Mouse (Mus musculus) central nervous system, embryonic 18 days (tissue): Measurements from ENCODE around the gene Zbtb21. TPM values are rescaled to one million over a fixed set of nuclear protein-coding genes. Genes with fewer than 3 reads are reported as not detected.

Experiments
- polyA plus RNA-seq: library from polyadenylated mRNA; depleted of rRNA; stranded (reverse); fragments of >200 nt; gene quantifications from 2 replicates; pipeline ENCODE4 v1.2.3, GENCODE M21; 2012; rRNA removed

The Zbtb21 gene
- polyA plus RNA-seq, result 12.9 and 13.0 TPM in 2 replicates

GRCm38 (mm10) chr16:97962151-97962948 lies at the start of gene Zbtb21, which contains the start of gene C2cd2:
Gene Zbtb21 (minus strand): TSS chr16:97962622.
Gene C2cd2 (minus strand): TSS chr16:97962598.

DNA sequence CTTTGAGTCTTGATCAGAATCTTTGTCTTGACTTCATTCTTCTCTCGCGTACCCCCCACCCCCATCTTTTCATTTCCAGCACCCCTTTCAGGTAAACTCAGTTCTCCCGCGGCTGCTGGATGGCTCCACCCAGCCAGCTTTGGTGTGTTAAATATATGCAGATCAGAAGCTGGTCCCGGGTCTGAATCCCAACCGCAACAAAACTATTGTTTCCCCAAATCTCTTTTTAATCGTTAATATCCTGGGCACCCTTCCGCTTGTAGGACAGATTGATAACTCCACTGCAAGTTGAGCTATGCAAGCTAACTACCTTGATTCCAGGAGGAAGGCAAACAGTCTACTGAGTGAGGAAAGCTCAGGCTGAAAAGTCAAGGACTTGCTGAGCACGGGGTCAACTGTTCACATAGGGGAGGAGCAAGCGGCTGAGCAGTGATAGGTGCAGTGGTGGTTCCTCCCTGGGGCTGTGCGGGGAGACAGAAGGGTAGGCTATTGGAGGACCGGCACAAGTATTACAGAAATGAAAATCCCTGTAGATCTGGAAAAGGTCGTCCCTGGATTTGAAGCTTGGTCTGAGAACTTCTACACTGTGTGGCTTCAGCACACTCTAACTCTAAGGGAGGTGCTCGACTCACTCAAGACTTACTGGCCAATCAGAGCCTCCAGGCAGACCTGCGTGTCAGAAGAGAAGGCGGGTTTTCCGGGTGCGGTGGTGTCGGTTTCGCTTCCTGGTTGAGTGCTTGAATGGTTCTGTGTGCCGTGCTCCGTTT lies 34.4 kb upstream of the Zbtb21 start, which contains the start of gene B230307C23Rik:
TSS of gene B230307C23Rik (plus strand) at position 700 of the 767 bp plus-strand sequence.

Other genes with a start within 250 kb of the Zbtb21 start
- 0.71 and 0.88 TPM in 2 replicates for gene Ripk4, start 198.8 kb downstream of the Zbtb21 start, polyA plus RNA-seq
- 18.9 and 20.2 TPM in 2 replicates for gene Prdm15, start 110.8 kb downstream of the Zbtb21 start, polyA plus RNA-seq
- gene C2cd2, start within 50 bp of the Zbtb21 start, polyA plus RNA-seq, result 16.0 and 17.3 TPM in 2 replicates
- gene B230307C23Rik, start 34.7 kb upstream of the Zbtb21 start, polyA plus RNA-seq, result 16.2 and 16.6 TPM in 2 replicates
- gene A630089N07Rik, start 119.8 kb upstream of the Zbtb21 start, polyA plus RNA-seq, result 5.4 and 7.2 TPM in 2 replicates